Mouse (Mus musculus) stomach, embryonic 16.5 days (tissue): ENCODE data around the gene Calml4. TPM values are rescaled to one million over a fixed set of nuclear protein-coding genes. Genes with fewer than 3 reads are reported as not detected.

Experiments
- ATAC-seq: fragments of 200-750 bp; cut with Nextera tagmentation; 2 replicates; pipeline ENCODE4 v1.8.0; 2017; ENCODE audit warnings: moderate number of reproducible peaks, moderate TSS enrichment; ENCODE audit not compliant: insufficient read depth, low FRiP score
- H3K27ac ChIP-seq: fragments of 300-500 bp; sonication (generic); 2 replicates; pipeline ENCODE4 v1.5.1; 2014; ENCODE audit warnings: low read length
- H3K27me3 ChIP-seq: fragments of 300-500 bp; sonication (generic); 2 replicates; pipeline ENCODE4 v1.6.1; 2014; ENCODE audit warnings: low read length, control low read depth, mixed read lengths; ENCODE audit not compliant: control insufficient read depth, insufficient read depth
- H3K36me3 ChIP-seq: fragments of 300-500 bp; sonication (generic); 2 replicates; pipeline ENCODE4 v1.6.1; 2014; ENCODE audit warnings: low read length; ENCODE audit not compliant: control insufficient read depth, insufficient read depth
- H3K4me1 ChIP-seq: fragments of 300-500 bp; sonication (generic); 2 replicates; pipeline ENCODE4 v1.6.1; 2014; ENCODE audit warnings: low read length, control low read depth, mixed read lengths; ENCODE audit not compliant: control insufficient read depth, insufficient read depth
- H3K4me2 ChIP-seq: fragments of 300-500 bp; sonication (generic); 2 replicates; pipeline ENCODE4 v1.6.1; 2014; ENCODE audit warnings: low read depth, low read length, mixed read lengths
- H3K4me3 ChIP-seq: fragments of 300-500 bp; sonication (generic); replicated peaks from 2 replicates; pipeline ENCODE4 v1.5.1; 2014; ENCODE audit warnings: mild to moderate bottlenecking, low read length
- H3K9ac ChIP-seq: fragments of 300-500 bp; sonication (generic); 2 replicates; pipeline ENCODE4 v1.6.1; 2014; ENCODE audit warnings: low read length
- H3K9me3 ChIP-seq: fragments of 300-500 bp; sonication (generic); replicated peaks from 2 replicates; pipeline ENCODE4 v1.6.1; 2016; ENCODE audit warnings: low read length, control low read depth; ENCODE audit not compliant: control insufficient read depth
- WGBS: fragments of 180-500 bp; shearing (Covaris S2); extraction: QIAGEN DNeasy Blood & Tissue Kit; methylation state at CpG from one replicate; pipeline ENCODE4 v1.1.7; 2014; 5-methylcytosine and 5-hydroxymethylcytosine counted together
- polyA plus RNA-seq: library from polyadenylated mRNA; unstranded; fragments of >200 nt; fragmentation: Nextera tagmentation; extraction: Ambion mirVana; gene quantifications from 2 replicates; pipeline ENCODE4 v1.2.1, GENCODE M21; 2015

Gene Calml4
- polyA plus RNA-seq, 1 experiment from 2014 or later: 47.7 TPM

GRCm38 (mm10) chr9:62829877-62830276, 28.0 kb upstream of the Calml4 start:
- Histone ChIP-seq H3K4me3 (no peak overlapping the region), H3K27me3 (no peaks in the 10 kb centered on the region), H3K36me3 (no peaks in the 10 kb centered on the region), H3K4me1 (peaks cover 8% of the 10 kb centered on the region), H3K27ac (no peak overlapping the region), H3K4me2 (no peak overlapping the region), H3K9ac (no peak overlapping the region), H3K9me3 (no peaks in the 10 kb centered on the region)
- 71% methylated on average over 6 of the region's 6 CpGs for WGBS
- ATAC-seq: no peak

- H3K4me3 ChIP-seq: no peak overlapping the region
- no peaks in the 10 kb centered on the region for H3K27me3 ChIP-seq
- WGBS: 47% methylated on average over 5 of the region's 5 CpGs
- no peak overlapping the region for H3K4me2 ChIP-seq
- H3K4me1 ChIP-seq: peaks cover 16% of the 10 kb centered on the region
- H3K9ac ChIP-seq: no peak overlapping the region
- H3K36me3 ChIP-seq: no peaks in the 10 kb centered on the region
- no peak for ATAC-seq
- no peak overlapping the region for H3K27ac ChIP-seq
- H3K9me3 ChIP-seq: no peaks in the 10 kb centered on the region
Observed at GRCm38 (mm10) chr9:62834906-62835305, 23.0 kb upstream of the Calml4 start.

- Histone ChIP-seq H3K36me3 (no peaks in the 10 kb centered on the region), H3K4me3 (no peak overlapping the region), H3K9me3 (no peaks in the 10 kb centered on the region), H3K27me3 (no peaks in the 10 kb centered on the region), H3K9ac (no peak overlapping the region), H3K4me2 (no peak overlapping the region), H3K4me1 (peaks cover 20% of the 10 kb centered on the region), H3K27ac (no peak overlapping the region)
- no peak for ATAC-seq
- WGBS: 59% methylated on average over 4 of the region's 4 CpGs
Observed at GRCm38 (mm10) chr9:62835705-62836446, 22.0 kb upstream of the Calml4 start.

GRCm38 (mm10) chr9:62837611-62838010, 20.3 kb upstream of the Calml4 start:
- no peaks in the 10 kb centered on the region for H3K27me3 ChIP-seq
- 44% methylated on average over 3 of the region's 3 CpGs for WGBS
- H3K27ac ChIP-seq: peak overlapping the region; percentile 75
- H3K4me3 ChIP-seq: no peak overlapping the region
- H3K9me3 ChIP-seq: no peaks in the 10 kb centered on the region
- no peak overlapping the region for H3K9ac ChIP-seq
- no peak for ATAC-seq
- peaks cover 20% of the 10 kb centered on the region for H3K4me1 ChIP-seq
- H3K36me3 ChIP-seq: no peaks in the 10 kb centered on the region
- H3K4me2 ChIP-seq: peak overlapping the region; percentile 70

- WGBS: 9% methylated on average over 8 of the region's 8 CpGs
- peak; percentile 2; the same call in 1 of the 2 replicates for ATAC-seq
- H3K9me3 ChIP-seq: no peaks in the 10 kb centered on the region
- H3K9ac ChIP-seq: peak overlapping the region; percentile 79
- no peaks in the 10 kb centered on the region for H3K36me3 ChIP-seq
- no peaks in the 10 kb centered on the region for H3K27me3 ChIP-seq
- peak overlapping the region; percentile 75 for H3K27ac ChIP-seq
- H3K4me1 ChIP-seq: peaks cover 20% of the 10 kb centered on the region
- peak overlapping the region; percentile 70 for H3K4me2 ChIP-seq
- peak overlapping the region; percentile 60 for H3K4me3 ChIP-seq
Observed at GRCm38 (mm10) chr9:62838146-62838505, 19.8 kb upstream of the Calml4 start.

GRCm38 (mm10) chr9:62838506-62839171, 19.2 kb upstream of the Calml4 start, which contains the start of gene Cln6:
Gene Cln6 (plus strand): TSS chr9:62838785.
- Histone ChIP-seq H3K9me3 (no peaks in the 10 kb centered on the region), H3K9ac (peak within 1 kb of the TSS; percentile 79), H3K4me1 (peaks cover 20% of the 10 kb centered on the region), H3K4me3 (peak within 1 kb of the TSS; percentile 60), H3K27ac (peak within 1 kb of the TSS; percentile 85), H3K36me3 (no peaks in the 10 kb centered on the region), H3K4me2 (peak within 1 kb of the TSS; percentile 70), H3K27me3 (no peaks in the 10 kb centered on the region)
- WGBS: 0% methylated on average over 46 of the region's 48 CpGs
- peak; percentile 95 for ATAC-seq

- peak overlapping the region; percentile 85 for H3K27ac ChIP-seq
- H3K4me2 ChIP-seq: peak overlapping the region; percentile 70
- H3K4me3 ChIP-seq: peak overlapping the region; percentile 60
- H3K36me3 ChIP-seq: no peaks in the 10 kb centered on the region
- H3K9me3 ChIP-seq: no peaks in the 10 kb centered on the region
- H3K9ac ChIP-seq: peak overlapping the region; percentile 79
- H3K4me1 ChIP-seq: peaks cover 20% of the 10 kb centered on the region
- WGBS: 10% methylated on average over 14 of the region's 14 CpGs
- peak; percentile 15 for ATAC-seq
- H3K27me3 ChIP-seq: no peaks in the 10 kb centered on the region
Observed at GRCm38 (mm10) chr9:62839172-62839770, 18.6 kb upstream of the Calml4 start.

- Histone ChIP-seq H3K4me2 (no peak overlapping the region), H3K9me3 (no peaks in the 10 kb centered on the region), H3K4me3 (no peak overlapping the region), H3K27ac (no peak overlapping the region), H3K27me3 (no peaks in the 10 kb centered on the region), H3K36me3 (no peaks in the 10 kb centered on the region), H3K4me1 (peaks cover 14% of the 10 kb centered on the region), H3K9ac (no peak overlapping the region)
- ATAC-seq: no peak
- WGBS: 73% methylated on average over 10 of the region's 10 CpGs
Observed at GRCm38 (mm10) chr9:62843356-62844024, 14.4 kb upstream of the Calml4 start.
